Mouse (Mus musculus) intestine, postnatal 0 days (tissue): Measurements from ENCODE around the gene Acsm5. TPM values are rescaled to one million over a fixed set of nuclear protein-coding genes. Genes with fewer than 3 reads are reported as not detected.
"Not testable (repeated sequence)": the region's sequence is repeated elsewhere in the genome, so short reads cannot be mapped to it uniquely, and the experiment has no call there.

Experiments
- ATAC-seq: fragments of 200-750 bp; cut with Nextera tagmentation; 2 replicates; pipeline ENCODE4 v1.8.0; 2017; ENCODE audit warnings: mild to moderate bottlenecking, moderate TSS enrichment, moderate library complexity
- H3K27ac ChIP-seq: fragments of 300-500 bp; sonication (generic); 2 replicates; pipeline ENCODE4 v1.5.1; 2014; ENCODE audit warnings: mild to moderate bottlenecking, low read depth, low read length, moderate library complexity
- H3K27me3 ChIP-seq: fragments of 300-500 bp; sonication (generic); replicated peaks from 2 replicates; pipeline ENCODE4 v1.6.1; 2014; ENCODE audit warnings: low read length, mixed read lengths; ENCODE audit not compliant: control insufficient read depth, insufficient read depth
- H3K36me3 ChIP-seq: fragments of 300-500 bp; sonication (generic); 2 replicates; pipeline ENCODE4 v1.6.1; 2014; ENCODE audit warnings: mild to moderate bottlenecking, moderate library complexity; ENCODE audit not compliant: control insufficient read depth, insufficient read depth
- H3K4me1 ChIP-seq: fragments of 300-500 bp; sonication (generic); replicated peaks from 2 replicates; pipeline ENCODE4 v1.6.1; 2014; ENCODE audit warnings: antibody characterized with exemption, low read length, mixed read lengths; ENCODE audit not compliant: control insufficient read depth, insufficient read depth
- H3K4me2 ChIP-seq: fragments of 300-500 bp; sonication (generic); replicated peaks from 2 replicates; pipeline ENCODE4 v1.6.1; 2014; ENCODE audit warnings: low read depth, mild to moderate bottlenecking, moderate library complexity
- H3K4me3 ChIP-seq: fragments of 300-500 bp; sonication (generic); 2 replicates; pipeline ENCODE4 v1.5.1; 2014; ENCODE audit warnings: low read depth, low read length
- H3K9ac ChIP-seq: fragments of 300-500 bp; sonication (generic); 2 replicates; pipeline ENCODE4 v1.6.1; 2014; ENCODE audit warnings: mild to moderate bottlenecking, low read depth, low read length
- H3K9me3 ChIP-seq: fragments of 300-500 bp; sonication (generic); 2 replicates; pipeline ENCODE4 v1.6.1; 2016; ENCODE audit warnings: mixed run types; ENCODE audit not compliant: control insufficient read depth
- CTCF ChIP-seq: sonication (generic); IDR thresholded peaks from 2 replicates; pipeline ENCODE4 v1.5.1; 2016; ENCODE audit warnings: low read depth, mild to moderate bottlenecking, control low read depth, antibody characterized with exemption, moderate library complexity
- WGBS: fragments of 180-500 bp; shearing (Covaris S2); extraction: QIAGEN DNeasy Blood & Tissue Kit; methylation state at CpG from one replicate; pipeline ENCODE4 v1.1.7; 2014; 5-methylcytosine and 5-hydroxymethylcytosine counted together
- polyA plus RNA-seq: library from polyadenylated mRNA; unstranded; fragments of >200 nt; fragmentation: Nextera tagmentation; extraction: Ambion mirVana; gene quantifications from 2 replicates; pipeline ENCODE4 v1.2.1, GENCODE M21; 2015

The Acsm5 gene
- polyA plus RNA-seq, 1 experiment from 2014 or later, result not detected

DNA sequence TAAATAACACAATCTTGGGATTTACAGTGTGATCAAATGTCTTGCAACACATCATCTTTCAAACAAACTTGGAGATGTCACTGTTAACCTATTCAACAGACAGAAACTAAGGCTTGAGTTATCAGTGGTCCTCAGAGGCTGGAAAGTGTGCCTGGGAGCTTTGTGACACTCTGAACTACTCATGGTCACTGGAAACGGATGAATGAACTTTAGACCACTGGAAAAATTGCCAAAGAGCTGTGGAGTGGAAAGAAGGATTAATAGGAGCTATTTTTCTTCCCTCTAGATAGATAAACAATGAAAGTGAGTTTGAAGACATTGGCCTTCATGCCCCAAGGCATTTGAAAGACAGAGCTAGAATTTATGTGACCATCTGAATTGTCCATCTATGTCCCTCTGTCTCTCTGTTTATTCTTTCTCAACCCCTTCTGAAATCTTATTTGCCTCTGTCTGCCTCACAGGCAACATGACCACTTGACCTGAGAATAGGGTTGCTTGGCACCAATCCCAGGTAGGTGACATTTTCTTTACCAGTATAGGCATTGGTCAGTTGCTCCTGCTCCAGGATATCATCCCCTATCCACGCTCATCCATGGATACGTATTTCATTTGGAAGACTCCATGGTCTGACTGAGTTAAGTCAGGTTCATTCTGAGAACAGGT is 40.7 kb downstream of the Acsm5 start:
- Histone ChIP-seq H3K36me3 (no peaks in the 10 kb centered on the region), H3K9me3 (no peaks in the 10 kb centered on the region), H3K9ac (no peak overlapping the region), H3K4me3 (no peak overlapping the region), H3K4me1 (no peaks in the 10 kb centered on the region), H3K27me3 (no peaks in the 10 kb centered on the region), H3K4me2 (no peak overlapping the region), H3K27ac (no peak overlapping the region)
- TF ChIP-seq CTCF, result no peak
- ATAC-seq, result no peak
- 73% methylated on average over 3 of the region's 3 CpGs for WGBS

DNA sequence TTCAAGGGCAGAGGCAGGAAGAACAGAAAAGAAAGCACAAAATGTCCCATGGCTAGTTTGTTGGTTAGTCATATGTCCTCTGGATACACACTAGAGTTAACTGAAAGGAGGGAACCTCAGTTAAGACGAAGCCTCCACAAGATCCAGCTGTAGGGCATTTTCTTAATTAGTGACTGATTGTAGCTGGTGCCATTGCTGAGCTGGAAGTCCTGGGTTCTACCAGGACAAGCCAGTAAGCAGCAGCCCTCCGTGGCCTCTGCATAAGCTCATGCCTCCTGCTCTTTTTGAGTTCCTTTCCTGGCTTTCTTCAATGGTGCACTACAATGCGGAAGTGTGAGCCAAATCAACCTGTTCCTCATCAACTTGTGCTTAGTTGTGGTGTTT is 41.2 kb downstream of the Acsm5 start:
- no peak overlapping the region for H3K9ac ChIP-seq
- ATAC-seq, result no peak
- no peak overlapping the region for H3K4me3 ChIP-seq
- TF ChIP-seq CTCF, result no peak
- no peaks in the 10 kb centered on the region for H3K27me3 ChIP-seq
- H3K9me3 ChIP-seq, result no peaks in the 10 kb centered on the region
- H3K36me3 ChIP-seq, result no peaks in the 10 kb centered on the region
- H3K27ac ChIP-seq, result no peak overlapping the region
- 83% methylated on average over 3 of the region's 3 CpGs for WGBS
- no peak overlapping the region for H3K4me2 ChIP-seq
- no peaks in the 10 kb centered on the region for H3K4me1 ChIP-seq

DNA sequence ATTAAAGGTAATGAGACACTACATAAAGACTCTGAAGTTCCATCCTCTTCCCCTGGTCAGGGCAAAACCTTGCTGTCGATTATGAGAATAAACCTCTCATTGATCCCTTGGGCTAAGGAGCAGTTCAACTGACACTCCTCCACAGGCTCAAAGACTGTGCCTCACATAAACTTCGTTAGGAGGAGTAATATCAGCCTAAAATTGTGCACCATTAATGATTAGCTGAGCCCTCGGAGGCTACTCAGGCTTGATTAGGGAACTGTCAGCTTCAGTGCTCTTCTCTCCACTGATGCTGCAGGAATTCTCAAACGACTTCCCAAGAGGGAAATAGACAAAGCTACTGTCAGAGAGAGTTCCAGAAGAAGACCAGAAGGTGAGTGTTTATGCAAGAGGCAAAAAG is 42.2 kb downstream of the Acsm5 start:
- TF ChIP-seq CTCF, result no peak

DNA sequence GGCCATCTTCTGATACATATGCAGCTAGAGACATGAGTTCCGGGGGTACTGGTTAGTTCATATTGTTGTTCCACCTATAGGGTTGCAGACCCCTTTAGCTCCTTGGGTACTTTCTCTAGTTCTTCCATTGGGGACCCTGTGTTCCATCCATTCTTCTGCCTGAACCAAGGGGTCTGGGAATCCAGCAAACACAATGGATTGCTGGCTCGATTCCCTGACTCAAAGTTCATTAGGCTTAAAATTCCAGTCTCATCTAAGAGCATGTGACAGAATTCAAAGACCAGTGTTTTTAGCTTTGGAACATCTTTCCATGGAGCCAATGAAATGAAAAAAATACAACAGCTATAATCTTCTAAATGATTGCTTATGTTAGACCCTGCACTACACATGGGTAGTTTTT is 43.2 kb downstream of the Acsm5 start:
- H3K9ac ChIP-seq, H3K4me2 ChIP-seq, H3K4me1 ChIP-seq, H3K4me3 ChIP-seq, ATAC-seq, H3K27me3 ChIP-seq, H3K27ac ChIP-seq, H3K9me3 ChIP-seq, H3K36me3 ChIP-seq: not testable (repeated sequence)
- WGBS, result 81% methylated on average over 2 of the region's 2 CpGs

More for the DNA sequence above, 42.2 kb downstream of the Acsm5 start:
- H3K4me2 ChIP-seq, result no peak overlapping the region
- H3K9me3 ChIP-seq, result no peaks in the 10 kb centered on the region
- no peaks in the 10 kb centered on the region for H3K4me1 ChIP-seq
- H3K27me3 ChIP-seq, result no peaks in the 10 kb centered on the region
- WGBS, result 41% methylated on average over 4 of the region's 4 CpGs
- no peak for ATAC-seq
- H3K4me3 ChIP-seq, result no peak overlapping the region
- H3K36me3 ChIP-seq, result no peaks in the 10 kb centered on the region
- H3K9ac ChIP-seq, result no peak overlapping the region
- H3K27ac ChIP-seq, result no peak overlapping the region

GRCm38 (mm10) chr7:119594530-119595107 is 75.4 kb downstream of the Acsm5 start:
- no peak for TF ChIP-seq CTCF
- Histone ChIP-seq H3K27ac (no peak overlapping the region), H3K4me3 (no peak overlapping the region), H3K9ac (no peak overlapping the region), H3K36me3 (no peaks in the 10 kb centered on the region), H3K4me1 (no peaks in the 10 kb centered on the region), H3K27me3 (no peaks in the 10 kb centered on the region), H3K9me3 (no peaks in the 10 kb centered on the region), H3K4me2 (no peak overlapping the region)
- ATAC-seq, result no peak
- 44% methylated on average over 3 of the region's 3 CpGs for WGBS

Other genes with a start within 250 kb of the Acsm5 start
- gene Gp2, start 60.2 kb upstream of the Acsm5 start, polyA plus RNA-seq, result 0.17 and 0.34 TPM in 2 replicates
- not detected in 2 replicates for gene Umod, start 40.2 kb upstream of the Acsm5 start, polyA plus RNA-seq
- gene Pdilt, start 4.0 kb downstream of the Acsm5 start, polyA plus RNA-seq, result not detected in 2 replicates
- not detected in 2 replicates for gene Acsm2, start 34.9 kb downstream of the Acsm5 start, polyA plus RNA-seq
- not detected in 2 replicates for gene Acsm1, start 87.6 kb downstream of the Acsm5 start, polyA plus RNA-seq
- not detected in 2 replicates for gene Acsm4, start 170.6 kb downstream of the Acsm5 start, polyA plus RNA-seq
- gene Thumpd1, start 201.3 kb downstream of the Acsm5 start, polyA plus RNA-seq, result 23.2 and 23.8 TPM in 2 replicates
- 0.80 and 0.94 TPM in 2 replicates for gene Acsm3, start 241.5 kb downstream of the Acsm5 start, polyA plus RNA-seq